Mouse (Mus musculus): ENCODE measurements around the gene Syde1. TPM values are rescaled to one million over a fixed set of nuclear protein-coding genes. Genes with fewer than 3 reads are reported as not detected.

Syde1 gene
- polyA plus RNA-seq, 1 experiment from 2014 or later, result 22.6 TPM

DNA sequence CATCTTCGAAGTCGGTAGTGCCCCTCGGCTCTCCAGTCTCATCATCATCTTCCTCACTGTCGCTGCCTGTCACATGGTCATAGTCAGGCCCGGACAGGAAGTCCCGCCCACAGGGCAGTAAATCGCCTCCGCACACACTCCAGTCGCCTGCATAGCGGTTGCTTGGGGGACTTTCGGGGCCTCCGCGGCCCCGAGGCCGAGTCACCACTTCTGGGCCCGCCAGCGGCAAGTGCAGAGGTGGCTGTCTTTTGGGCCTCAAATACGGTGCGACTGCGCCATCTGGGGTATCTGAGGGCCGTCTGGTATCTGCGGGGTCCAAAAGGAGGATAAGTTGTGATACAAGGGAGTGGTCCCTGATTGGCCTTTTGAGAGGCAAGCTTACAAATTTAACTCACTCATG is 6.2 kb downstream of the Syde1 start:
- H3K4me1 ChIP-seq (ENCODE audit: control insufficient read depth, insufficient read depth, low read length), result peaks cover 6% of the 10 kb centered on the region; the same call in 1 of the 2 replicates
- ATAC-seq (ENCODE audit: insufficient number of reproducible peaks, low FRiP score, low TSS enrichment, low read depth), result no peak

DNA sequence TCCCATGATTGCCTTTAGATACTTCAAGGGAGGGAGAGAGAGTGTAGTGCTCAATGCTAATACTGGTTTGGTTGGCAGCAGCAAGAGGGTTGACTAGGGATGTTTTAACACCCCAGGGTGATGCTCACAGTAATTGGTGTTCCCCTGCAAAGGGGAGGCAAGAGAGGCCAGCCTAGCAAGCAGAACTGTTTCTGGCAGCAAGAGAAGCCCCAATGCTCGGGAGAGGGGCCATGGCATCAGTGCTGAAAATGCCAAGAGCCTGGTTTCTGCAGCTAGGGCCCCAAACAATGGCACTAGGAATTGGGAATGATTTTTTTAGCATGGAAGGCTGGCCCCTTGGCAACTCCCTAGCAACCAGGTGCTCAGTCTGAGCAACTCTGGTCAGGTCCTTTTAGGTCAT is 6.8 kb downstream of the Syde1 start:
- H3K9me3 ChIP-seq (ENCODE audit: control insufficient read depth, low read length), result no peaks in the 10 kb centered on the region
- no peak overlapping the region for H3K27ac ChIP-seq (replicated peaks; ENCODE audit: low read depth, low read length)
- H3K4me1 ChIP-seq (ENCODE audit: control insufficient read depth, insufficient read depth, low read length), result 0 out of 2 replicates have a peak, but pooled peaks cover 2% of the 10 kb centered on the region
- no peak for ATAC-seq (ENCODE audit: insufficient number of reproducible peaks, low FRiP score, low TSS enrichment, low read depth)
- H3K27me3 ChIP-seq (ENCODE audit: control insufficient read depth, insufficient read depth, low read length), result no peaks in the 10 kb centered on the region
- 93% methylated on average over 1 of the region's 1 CpGs for WGBS
- H3K4me3 ChIP-seq (ENCODE audit: low read depth, low read length), result no peak overlapping the region
- H3K36me3 ChIP-seq (ENCODE audit: control insufficient read depth, insufficient read depth, low read length), result peaks cover 27% of the 10 kb centered on the region; the same call in 1 of the 2 replicates
- DNase-seq (ENCODE audit: low spot score), result no peak
- H3K9ac ChIP-seq (ENCODE audit: low read length), result no peak overlapping the region
- H3K4me2 ChIP-seq (ENCODE audit: low read depth, severe bottlenecking), result no peak overlapping the region

More for the DNA sequence above, 6.2 kb downstream of the Syde1 start:
- Histone ChIP-seq H3K36me3 (ENCODE audit: control insufficient read depth, insufficient read depth, low read length) (peaks cover 27% of the 10 kb centered on the region; the same call in 1 of the 2 replicates), H3K4me3 (ENCODE audit: low read depth, low read length) (no peak overlapping the region), H3K9me3 (ENCODE audit: control insufficient read depth, low read length) (no peaks in the 10 kb centered on the region), H3K4me2 (ENCODE audit: low read depth, severe bottlenecking) (no peak overlapping the region), H3K27ac (replicated peaks; ENCODE audit: low read depth, low read length) (no peak overlapping the region), H3K9ac (ENCODE audit: low read length) (no peak overlapping the region), H3K27me3 (ENCODE audit: control insufficient read depth, insufficient read depth, low read length) (no peaks in the 10 kb centered on the region)
- 87% methylated on average over 22 of the region's 22 CpGs for WGBS
- no peak for DNase-seq (ENCODE audit: low spot score)

DNA sequence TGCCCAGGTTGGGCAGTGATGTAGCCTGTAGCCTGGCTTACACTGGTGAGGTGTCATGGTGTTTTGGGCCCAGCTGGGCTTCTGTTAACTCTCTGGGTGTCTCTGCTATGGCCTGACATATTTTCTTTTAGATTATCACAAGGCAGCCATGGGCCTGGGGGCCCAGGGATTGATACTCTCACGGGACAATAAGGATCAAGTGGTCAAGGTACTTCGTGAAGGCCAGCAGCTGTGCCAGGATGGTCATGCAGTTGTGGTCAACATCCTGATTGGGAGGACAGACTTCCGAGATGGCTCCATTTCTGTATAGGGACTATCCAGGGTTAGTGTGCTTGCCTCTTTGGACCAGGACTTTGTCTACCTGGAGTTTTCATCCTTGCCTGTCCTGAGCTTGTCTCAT is 7.8 kb downstream of the Syde1 start:
- no peak for ATAC-seq (ENCODE audit: insufficient number of reproducible peaks, low FRiP score, low TSS enrichment, low read depth)
- 85% methylated on average over 3 of the region's 3 CpGs for WGBS
- DNase-seq (ENCODE audit: low spot score), result no peak
- H3K36me3 ChIP-seq (ENCODE audit: control insufficient read depth, insufficient read depth, low read length), result peaks cover 24% of the 10 kb centered on the region; the same call in 1 of the 2 replicates
- H3K9ac ChIP-seq (ENCODE audit: low read length), result no peak overlapping the region
- no peaks in the 10 kb centered on the region for H3K9me3 ChIP-seq (ENCODE audit: control insufficient read depth, low read length)
- H3K4me1 ChIP-seq (ENCODE audit: control insufficient read depth, insufficient read depth, low read length), result no peaks in the 10 kb centered on the region
- no peak overlapping the region for H3K4me2 ChIP-seq (ENCODE audit: low read depth, severe bottlenecking)
- H3K4me3 ChIP-seq (ENCODE audit: low read depth, low read length), result no peak overlapping the region
- H3K27ac ChIP-seq (replicated peaks; ENCODE audit: low read depth, low read length), result no peak overlapping the region
- no peaks in the 10 kb centered on the region for H3K27me3 ChIP-seq (ENCODE audit: control insufficient read depth, insufficient read depth, low read length)

DNA sequence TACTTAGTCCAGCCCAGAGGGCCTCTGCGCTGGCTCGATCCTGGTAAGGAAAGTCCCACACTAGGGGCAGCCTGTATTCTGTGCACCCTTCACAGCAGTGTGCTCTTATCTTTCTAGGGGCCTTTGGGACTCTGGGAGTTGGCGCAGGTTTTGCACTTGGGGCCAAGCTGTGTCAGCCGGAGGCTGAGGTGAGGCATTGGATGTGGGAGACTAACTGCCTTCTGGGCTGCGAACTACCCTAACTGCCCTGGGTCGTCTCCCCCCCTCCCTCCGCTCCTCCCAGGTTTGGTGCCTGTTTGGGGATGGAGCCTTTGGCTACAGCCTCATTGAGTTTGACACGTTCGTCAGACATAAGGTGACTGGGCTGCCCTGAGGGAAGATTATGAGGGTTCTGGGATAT is 8.4 kb downstream of the Syde1 start:
- Histone ChIP-seq H3K4me2 (ENCODE audit: low read depth, severe bottlenecking) (no peak overlapping the region), H3K4me3 (ENCODE audit: low read depth, low read length) (no peak overlapping the region), H3K27ac (replicated peaks; ENCODE audit: low read depth, low read length) (no peak overlapping the region), H3K9ac (ENCODE audit: low read length) (no peak overlapping the region), H3K36me3 (ENCODE audit: control insufficient read depth, insufficient read depth, low read length) (peaks cover 24% of the 10 kb centered on the region; the same call in 1 of the 2 replicates), H3K27me3 (ENCODE audit: control insufficient read depth, insufficient read depth, low read length) (no peaks in the 10 kb centered on the region), H3K4me1 (ENCODE audit: control insufficient read depth, insufficient read depth, low read length) (no peaks in the 10 kb centered on the region), H3K9me3 (ENCODE audit: control insufficient read depth, low read length) (no peaks in the 10 kb centered on the region)
- no peak for ATAC-seq (ENCODE audit: insufficient number of reproducible peaks, low FRiP score, low TSS enrichment, low read depth)
- no peak for DNase-seq (ENCODE audit: low spot score)
- WGBS, result 76% methylated on average over 9 of the region's 9 CpGs

DNA sequence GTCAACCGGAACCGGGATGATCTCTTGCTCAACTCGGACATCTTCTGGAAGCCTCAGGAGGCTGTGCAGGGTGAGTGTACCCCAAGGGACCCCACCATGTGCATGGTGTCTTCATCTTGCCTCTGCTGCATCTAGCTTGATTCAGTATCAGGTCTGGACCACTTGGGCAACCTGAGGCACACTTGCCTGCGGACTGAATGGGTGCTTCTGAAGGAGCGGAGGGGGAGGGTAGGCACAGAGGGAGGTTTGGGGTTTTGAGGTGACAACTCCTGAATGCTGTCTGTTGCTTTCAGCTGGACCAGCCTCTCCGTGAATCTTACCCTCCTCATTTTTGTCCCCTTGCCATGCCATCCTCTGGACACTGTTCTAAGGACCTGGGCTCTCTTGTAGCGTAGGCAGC is 10.6 kb downstream of the Syde1 start:
- WGBS, result 91% methylated on average over 7 of the region's 7 CpGs
- no peak for ATAC-seq (ENCODE audit: insufficient number of reproducible peaks, low FRiP score, low TSS enrichment, low read depth)
- H3K36me3 ChIP-seq (ENCODE audit: control insufficient read depth, insufficient read depth, low read length), result peaks cover 15% of the 10 kb centered on the region; the same call in 1 of the 2 replicates
- H3K27me3 ChIP-seq (ENCODE audit: control insufficient read depth, insufficient read depth, low read length), result no peaks in the 10 kb centered on the region
- H3K27ac ChIP-seq (replicated peaks; ENCODE audit: low read depth, low read length), result no peak overlapping the region
- H3K9ac ChIP-seq (ENCODE audit: low read length), result no peak overlapping the region
- H3K9me3 ChIP-seq (ENCODE audit: control insufficient read depth, low read length), result no peaks in the 10 kb centered on the region
- no peak overlapping the region for H3K4me2 ChIP-seq (ENCODE audit: low read depth, severe bottlenecking)
- no peaks in the 10 kb centered on the region for H3K4me1 ChIP-seq (ENCODE audit: control insufficient read depth, insufficient read depth, low read length)
- H3K4me3 ChIP-seq (ENCODE audit: low read depth, low read length), result no peak overlapping the region
- no peak for DNase-seq (ENCODE audit: low spot score)

DNA sequence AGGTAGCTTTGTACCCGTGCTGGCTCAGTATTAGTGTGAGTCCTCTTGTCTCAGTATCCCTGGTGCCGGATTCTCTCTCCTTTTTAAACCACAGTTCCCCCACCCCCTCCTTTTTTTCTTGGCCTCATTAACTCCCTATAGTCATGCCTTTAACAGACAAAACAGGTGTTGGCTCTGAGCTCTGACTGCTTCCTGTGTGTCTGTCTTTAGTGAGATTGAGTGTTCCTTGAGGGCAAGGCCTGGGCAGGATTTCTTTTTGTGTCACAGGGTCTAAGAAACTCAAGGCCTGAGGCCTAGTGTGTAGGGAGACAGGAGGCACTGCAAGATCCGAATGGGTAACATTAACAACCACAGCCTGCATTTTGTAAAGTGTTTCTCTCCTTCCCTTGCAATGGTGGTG is 13.6 kb downstream of the Syde1 start:
- 0 out of 2 replicates have a peak, but pooled peaks cover 3% of the 10 kb centered on the region for H3K36me3 ChIP-seq (ENCODE audit: control insufficient read depth, insufficient read depth, low read length)
- DNase-seq (ENCODE audit: low spot score), result no peak
- H3K9me3 ChIP-seq (ENCODE audit: control insufficient read depth, low read length), result no peaks in the 10 kb centered on the region
- WGBS, result 69% methylated on average over 3 of the region's 3 CpGs
- no peak overlapping the region for H3K27ac ChIP-seq (replicated peaks; ENCODE audit: low read depth, low read length)
- H3K9ac ChIP-seq (ENCODE audit: low read length), result no peak overlapping the region
- H3K4me1 ChIP-seq (ENCODE audit: control insufficient read depth, insufficient read depth, low read length), result peaks cover 2% of the 10 kb centered on the region; the same call in 1 of the 2 replicates
- H3K4me3 ChIP-seq (ENCODE audit: low read depth, low read length), result no peak overlapping the region
- no peak for ATAC-seq (ENCODE audit: insufficient number of reproducible peaks, low FRiP score, low TSS enrichment, low read depth)
- no peaks in the 10 kb centered on the region for H3K27me3 ChIP-seq (ENCODE audit: control insufficient read depth, insufficient read depth, low read length)
- H3K4me2 ChIP-seq (ENCODE audit: low read depth, severe bottlenecking), result no peak overlapping the region

DNA sequence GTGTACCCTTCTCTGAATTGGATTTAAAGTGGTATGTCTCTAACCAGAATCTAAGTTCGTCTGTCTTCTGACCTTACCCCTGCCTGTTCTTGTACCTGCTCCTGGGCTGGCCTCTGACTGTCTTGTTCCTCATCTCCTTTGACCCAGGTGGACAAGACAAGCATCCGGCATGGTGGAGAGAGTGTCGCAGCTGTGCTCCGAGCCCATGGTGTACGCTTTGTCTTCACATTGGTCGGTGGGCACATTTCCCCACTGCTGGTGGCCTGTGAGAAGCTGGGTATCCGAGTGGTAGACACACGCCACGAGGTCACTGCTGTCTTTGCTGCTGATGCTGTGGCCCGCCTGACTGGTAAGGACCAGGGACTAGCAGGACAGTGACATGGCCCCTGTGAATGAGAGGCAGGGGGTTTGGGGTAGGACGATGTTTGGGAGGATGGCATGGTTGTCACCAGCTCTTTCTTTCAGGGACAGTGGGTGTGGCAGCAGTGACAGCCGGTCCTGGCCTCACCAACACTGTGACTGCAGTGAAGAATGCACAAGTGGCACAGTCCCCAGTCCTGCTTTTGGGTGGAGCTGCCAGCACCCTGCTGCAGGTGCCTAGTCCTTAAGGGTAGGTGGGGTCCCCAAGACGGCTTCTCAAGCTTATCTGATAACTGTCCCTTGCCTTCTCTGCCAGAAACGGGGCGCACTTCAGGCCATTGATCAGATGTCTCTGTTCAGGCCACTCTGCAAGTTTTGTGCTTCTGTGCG is 15.2 kb downstream of the Syde1 start:
- Histone ChIP-seq H3K27me3 (ENCODE audit: control insufficient read depth, insufficient read depth, low read length) (no peaks in the 10 kb centered on the region), H3K4me3 (ENCODE audit: low read depth, low read length) (no peak overlapping the region), H3K9ac (ENCODE audit: low read length) (no peak overlapping the region), H3K4me1 (ENCODE audit: control insufficient read depth, insufficient read depth, low read length) (peaks cover 2% of the 10 kb centered on the region; the same call in 1 of the 2 replicates), H3K9me3 (ENCODE audit: control insufficient read depth, low read length) (no peaks in the 10 kb centered on the region), H3K27ac (replicated peaks; ENCODE audit: low read depth, low read length) (no peak overlapping the region), H3K4me2 (ENCODE audit: low read depth, severe bottlenecking) (no peak overlapping the region), H3K36me3 (ENCODE audit: control insufficient read depth, insufficient read depth, low read length) (0 out of 2 replicates have a peak, but pooled peaks cover 3% of the 10 kb centered on the region)
- ATAC-seq (ENCODE audit: insufficient number of reproducible peaks, low FRiP score, low TSS enrichment, low read depth) (no peak), DNase-seq (ENCODE audit: low spot score) (no peak)
- 93% methylated on average over 16 of the region's 16 CpGs for WGBS

DNA sequence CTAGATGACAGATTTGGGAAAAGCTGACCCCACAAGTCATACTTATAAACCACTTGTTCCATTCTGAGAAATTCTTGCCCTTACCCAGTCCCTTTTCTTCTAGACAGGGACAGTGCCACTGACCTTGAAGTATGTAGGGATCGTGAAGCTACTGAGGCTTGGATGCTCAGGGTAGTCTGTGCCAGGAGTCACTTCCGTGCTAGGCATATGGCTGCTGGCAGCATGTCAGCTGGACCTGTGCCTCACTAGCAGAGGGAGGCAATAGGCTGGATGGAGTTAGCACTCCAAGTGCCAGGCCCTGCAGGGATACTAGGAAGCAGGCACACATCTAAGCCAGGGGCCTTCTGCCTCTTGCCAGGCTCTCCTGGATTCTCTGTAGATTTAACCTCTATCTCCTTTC is 16.1 kb downstream of the Syde1 start:
- H3K27ac ChIP-seq (replicated peaks; ENCODE audit: low read depth, low read length), result no peak overlapping the region
- H3K9ac ChIP-seq (ENCODE audit: low read length), result no peak overlapping the region
- H3K9me3 ChIP-seq (ENCODE audit: control insufficient read depth, low read length), result no peaks in the 10 kb centered on the region
- no peaks in the 10 kb centered on the region for H3K27me3 ChIP-seq (ENCODE audit: control insufficient read depth, insufficient read depth, low read length)
- no peak overlapping the region; the same call in 1 of the 2 replicates for H3K4me3 ChIP-seq (ENCODE audit: low read depth, low read length)
- DNase-seq (ENCODE audit: low spot score) (peak; percentile 18), ATAC-seq (ENCODE audit: insufficient number of reproducible peaks, low FRiP score, low TSS enrichment, low read depth) (no peak)
- 98% methylated on average over 2 of the region's 2 CpGs for WGBS
- peak overlapping the region; percentile 61; the same call in 1 of the 2 replicates for H3K4me2 ChIP-seq (ENCODE audit: low read depth, severe bottlenecking)
- H3K4me1 ChIP-seq (ENCODE audit: control insufficient read depth, insufficient read depth, low read length), result peaks cover 2% of the 10 kb centered on the region; the same call in 1 of the 2 replicates
- H3K36me3 ChIP-seq (ENCODE audit: control insufficient read depth, insufficient read depth, low read length), result 0 out of 2 replicates have a peak, but pooled peaks cover 3% of the 10 kb centered on the region

All from limb, embryonic 11.5 days (tissue).